Mouse (Mus musculus): ENCODE measurements around the gene Zfp180. TPM values are rescaled to one million over a fixed set of nuclear protein-coding genes. Genes with fewer than 3 reads are reported as not detected.

Gene Zfp180
- polyA plus RNA-seq, 1 experiment: 9.7 TPM

DNA sequence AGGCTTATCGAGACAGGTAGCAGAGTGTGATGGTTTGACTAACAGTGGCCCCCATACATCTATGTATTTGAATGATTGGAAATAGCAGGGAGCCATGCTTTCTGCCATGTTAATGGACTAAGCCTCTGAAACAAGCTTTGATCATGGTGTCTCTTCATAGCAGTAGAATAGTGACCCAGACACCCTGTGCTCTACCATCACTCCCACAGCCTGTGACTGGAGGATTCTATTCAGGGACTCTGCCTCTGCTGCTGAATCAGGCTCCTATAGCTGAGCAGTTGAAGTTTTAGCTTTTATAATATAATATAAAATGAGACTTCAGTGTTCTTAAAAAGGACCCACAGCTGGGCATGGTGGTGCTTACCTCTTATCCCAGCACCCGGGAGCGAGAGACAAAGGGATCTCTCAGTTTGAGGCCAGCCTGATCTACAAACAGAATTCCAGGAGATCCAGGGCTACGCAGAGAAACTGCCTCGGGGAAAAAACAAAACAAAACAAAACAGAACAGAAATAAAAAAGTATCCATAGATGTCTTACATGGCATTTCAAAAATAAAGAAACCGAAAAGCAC is 51.8 kb downstream of the Zfp180 start:
- no peak for DNase-seq (ENCODE audit: low read depth in 1 of 2, low spot score in 2 of 2)
- Histone ChIP-seq H3K4me3 (ENCODE audit: extremely low read depth, insufficient read depth, insufficient read length) (peak overlapping the region; percentile 61), H3K27me3 (ENCODE audit: control insufficient read depth, insufficient read depth, low read length) (no peaks in the 10 kb centered on the region), H3K27ac (ENCODE audit: insufficient read depth, low read length) (no peak overlapping the region), H3K4me1 (ENCODE audit: control insufficient read depth, insufficient read depth, insufficient read length) (peaks cover 2% of the 10 kb centered on the region; the same call in 1 of the 2 replicates), H3K36me3 (ENCODE audit: control insufficient read depth, insufficient read depth, low read length) (peaks cover 1% of the 10 kb centered on the region; the same call in 1 of the 2 replicates)
- WGBS: 20% methylated on average over 6 of the region's 6 CpGs
- TF ChIP-seq CTCF (IDR thresholded peaks at IDR 0.05; ENCODE audit: extremely low read depth, insufficient read depth, insufficient read length, insufficient replicate concordance) (no peak), POLR2A (IDR thresholded peaks at IDR 0.05; ENCODE audit: low read depth, low read length) (no peak)

DNA sequence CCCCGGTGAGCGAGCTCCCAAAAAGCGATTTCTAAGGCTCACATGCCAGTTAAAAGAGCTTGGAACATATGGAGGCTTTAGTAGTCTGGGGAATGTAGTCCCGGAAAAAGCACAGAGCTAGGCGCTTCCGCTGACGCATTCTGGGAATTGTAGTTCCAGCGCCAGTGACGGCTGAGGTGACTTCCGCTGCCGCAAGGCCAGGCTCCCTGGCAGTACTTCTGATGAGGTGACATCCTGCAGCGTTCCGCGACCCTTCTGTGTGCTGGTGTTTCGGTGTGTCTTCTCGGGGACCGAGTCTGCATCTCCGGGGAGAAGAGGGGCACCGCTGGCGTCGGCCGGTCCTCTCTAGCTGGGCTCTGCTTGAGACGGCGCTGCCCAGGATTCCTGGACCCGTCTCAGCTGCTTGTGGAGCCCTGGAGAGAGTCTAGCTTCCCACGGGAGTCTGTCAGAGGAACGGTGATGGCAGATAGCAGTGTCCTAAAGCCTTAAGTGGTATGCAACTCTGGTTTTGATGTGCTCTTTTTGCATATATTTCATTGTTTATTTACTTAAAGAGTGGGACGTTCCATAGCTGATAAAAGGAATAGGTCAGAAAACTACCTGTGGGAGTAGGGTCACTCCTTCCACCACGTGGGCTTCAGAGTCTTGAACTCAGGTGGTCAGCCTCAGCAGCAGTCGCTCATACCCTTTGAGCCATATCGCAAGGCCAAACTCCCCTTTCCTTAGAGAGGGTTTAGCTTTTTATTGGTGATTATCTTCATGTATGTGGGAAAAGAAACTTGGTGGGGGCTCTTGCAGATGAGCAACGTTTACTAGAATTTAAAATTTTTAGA is 52.5 kb downstream of the Zfp180 start, which contains the start of gene Zfp235:
TSS of gene Zfp235 (plus strand) at position 174 of the 833 bp plus-strand sequence.
- no peak for TF ChIP-seq CTCF (IDR thresholded peaks at IDR 0.05; ENCODE audit: extremely low read depth, insufficient read depth, insufficient read length, insufficient replicate concordance)
- TF ChIP-seq POLR2A (IDR thresholded peaks at IDR 0.05; ENCODE audit: low read depth, low read length): peak; percentile 31; the same call in 1 of the 2 replicates
- no peaks in the 10 kb centered on the region for H3K27me3 ChIP-seq (ENCODE audit: control insufficient read depth, insufficient read depth, low read length)
- peaks cover 1% of the 10 kb centered on the region; the same call in 1 of the 2 replicates for H3K36me3 ChIP-seq (ENCODE audit: control insufficient read depth, insufficient read depth, low read length)
- H3K4me3 ChIP-seq (ENCODE audit: extremely low read depth, insufficient read depth, insufficient read length): peak within 1 kb of the TSS; percentile 61
- DNase-seq (ENCODE audit: low read depth in 1 of 2, low spot score in 2 of 2): peak; percentile 67 to 79
- 4% methylated on average over 32 of the region's 32 CpGs for WGBS
- H3K4me1 ChIP-seq (ENCODE audit: control insufficient read depth, insufficient read depth, insufficient read length): peaks cover 2% of the 10 kb centered on the region; the same call in 1 of the 2 replicates
- no peak within 1 kb of the TSS for H3K27ac ChIP-seq (ENCODE audit: insufficient read depth, low read length)

DNA sequence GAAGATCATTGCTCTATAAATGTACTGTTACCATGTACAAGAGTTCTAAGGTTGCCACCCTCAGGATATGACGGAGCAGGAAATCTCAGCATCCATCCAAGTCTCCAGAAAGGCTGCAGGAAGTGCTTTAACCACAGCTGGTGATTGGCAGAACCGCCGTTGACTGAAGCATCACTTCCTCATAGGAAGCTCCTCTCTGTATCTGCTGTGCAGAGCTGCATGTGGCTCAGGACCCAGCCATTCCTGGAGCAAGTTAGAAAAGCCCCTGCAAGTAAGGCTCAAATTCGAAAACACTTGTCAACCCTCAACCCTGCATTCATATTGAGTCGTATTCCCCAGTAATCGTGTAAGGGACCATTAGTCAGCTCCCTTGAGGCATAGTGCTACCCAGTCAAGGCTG is 60.8 kb downstream of the Zfp180 start:
- no peaks in the 10 kb centered on the region for H3K4me1 ChIP-seq (ENCODE audit: control insufficient read depth, insufficient read depth, insufficient read length)
- no peaks in the 10 kb centered on the region for H3K27me3 ChIP-seq (ENCODE audit: control insufficient read depth, insufficient read depth, low read length)
- no peak for DNase-seq (ENCODE audit: low read depth in 1 of 2, low spot score in 2 of 2)
- H3K27ac ChIP-seq (ENCODE audit: insufficient read depth, low read length): no peak overlapping the region
- no peak overlapping the region for H3K4me3 ChIP-seq (ENCODE audit: extremely low read depth, insufficient read depth, insufficient read length)
- H3K36me3 ChIP-seq (ENCODE audit: control insufficient read depth, insufficient read depth, low read length): peaks cover 4% of the 10 kb centered on the region; the same call in 1 of the 2 replicates
- WGBS: 27% methylated on average over 6 of the region's 6 CpGs
- TF ChIP-seq POLR2A (IDR thresholded peaks at IDR 0.05; ENCODE audit: low read depth, low read length): no peak
- TF ChIP-seq CTCF (IDR thresholded peaks at IDR 0.05; ENCODE audit: extremely low read depth, insufficient read depth, insufficient read length, insufficient replicate concordance): no peak

DNA sequence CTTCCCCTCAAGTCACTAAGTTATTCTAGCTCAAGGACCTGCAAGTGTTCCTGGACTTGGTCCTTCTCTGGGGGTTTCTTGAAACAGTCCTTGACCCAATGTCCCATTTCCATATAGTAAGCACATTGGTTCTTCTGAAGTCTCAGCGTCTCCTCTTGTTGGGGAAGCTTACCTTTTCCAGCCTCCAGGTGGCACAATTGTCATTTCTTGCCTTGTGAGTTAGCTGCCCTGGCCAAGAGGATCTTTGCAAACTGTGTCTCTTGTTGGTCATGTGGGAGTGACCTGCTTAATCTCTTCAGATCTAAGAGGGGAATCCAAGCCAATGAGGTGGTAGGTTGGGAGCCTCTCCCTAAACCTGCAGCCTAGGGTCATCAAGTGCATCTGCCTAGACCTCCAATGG is 71.5 kb downstream of the Zfp180 start:
- H3K4me1 ChIP-seq (ENCODE audit: control insufficient read depth, insufficient read depth, insufficient read length): no peaks in the 10 kb centered on the region
- no peaks in the 10 kb centered on the region for H3K27me3 ChIP-seq (ENCODE audit: control insufficient read depth, insufficient read depth, low read length)
- no peak overlapping the region for H3K27ac ChIP-seq (ENCODE audit: insufficient read depth, low read length)
- H3K36me3 ChIP-seq (ENCODE audit: control insufficient read depth, insufficient read depth, low read length): no peaks in the 10 kb centered on the region
- TF ChIP-seq CTCF (IDR thresholded peaks at IDR 0.05; ENCODE audit: extremely low read depth, insufficient read depth, insufficient read length, insufficient replicate concordance) (peak; percentile 14; the same call in 1 of the 2 replicates), POLR2A (IDR thresholded peaks at IDR 0.05; ENCODE audit: low read depth, low read length) (no peak)
- H3K4me3 ChIP-seq (ENCODE audit: extremely low read depth, insufficient read depth, insufficient read length): no peak overlapping the region
- DNase-seq (ENCODE audit: low read depth in 1 of 2, low spot score in 2 of 2): no peak
- 5% methylated on average over 1 of the region's 1 CpGs for whole genome bisulfite sequencing

Other genes starting within 250 kb of the Zfp180 start
- gene Vmn1r176, start 244.6 kb upstream of the Zfp180 start, polyA plus RNA-seq (2012; rRNA removed): not detected in 2 replicates
- not detected in 2 replicates for gene Vmn1r177, start 215.5 kb upstream of the Zfp180 start, polyA plus RNA-seq (2012; rRNA removed)
- gene Vmn1r178, start 189.9 kb upstream of the Zfp180 start, polyA plus RNA-seq (2012; rRNA removed): not detected in 2 replicates
- gene Vmn1r179, start 154.9 kb upstream of the Zfp180 start, polyA plus RNA-seq (2012; rRNA removed): not detected in 2 replicates
- gene Vmn1r180, start 131.3 kb upstream of the Zfp180 start, polyA plus RNA-seq (2012; rRNA removed): not detected in 2 replicates
- not detected in 2 replicates for gene Vmn1r181, start 107.3 kb upstream of the Zfp180 start, polyA plus RNA-seq (2012; rRNA removed)
- not detected in 2 replicates for gene V1rd19, start 80.2 kb upstream of the Zfp180 start, polyA plus RNA-seq (2012; rRNA removed)
- gene Vmn1r183, start 28.7 kb upstream of the Zfp180 start, polyA plus RNA-seq (2012; rRNA removed): not detected in 2 replicates
- gene Zfp112, start 30.4 kb downstream of the Zfp180 start, polyA plus RNA-seq (2012; rRNA removed): 0.25 and 0.45 TPM in 2 replicates
- gene Zfp235, start 52.2 kb downstream of the Zfp180 start, polyA plus RNA-seq (2012; rRNA removed): 2.5 and 6.0 TPM in 2 replicates
- 0.07 and 0.13 TPM in 2 replicates for gene Zfp114, start 93.1 kb downstream of the Zfp180 start, polyA plus RNA-seq (2012; rRNA removed)
- gene Zfp111, start 129.5 kb downstream of the Zfp180 start, polyA plus RNA-seq (2012; rRNA removed): 0.42 and 0.56 TPM in 2 replicates
- gene Zfp109, start 155.6 kb downstream of the Zfp180 start, polyA plus RNA-seq (2012; rRNA removed): 0.48 and 0.65 TPM in 2 replicates
- 0.16 TPM in 2 replicates for gene Zfp108, start 172.9 kb downstream of the Zfp180 start, polyA plus RNA-seq (2012; rRNA removed)
- 0.18 and 0.49 TPM in 2 replicates for gene Zfp93, start 188.5 kb downstream of the Zfp180 start, polyA plus RNA-seq (2012; rRNA removed)
- 3.1 and 4.7 TPM in 2 replicates for gene Zfp61, start 219.3 kb downstream of the Zfp180 start, polyA plus RNA-seq (2012; rRNA removed)
- 6.5 and 8.2 TPM in 2 replicates for gene Zfp94, start 234.7 kb downstream of the Zfp180 start, polyA plus RNA-seq (2012; rRNA removed)

Measured in spleen, adult 2 months (tissue).